Mouse (Mus musculus): ENCODE measurements around the gene Hist1h2bf.
"Not testable (repeated sequence)": the region's sequence is repeated elsewhere in the genome, so short reads cannot be mapped to it uniquely, and the experiment has no call there.

Hist1h2bf gene

GRCm38 (mm10) chr13:23543965-23544786 is 29.8 kb downstream of the Hist1h2bf start, which contains the start of gene Hist1h3f:
Gene Hist1h3f (plus strand): TSS chr13:23544052.
- peak; percentile 93 for DNase-seq (ENCODE audit: low spot score)

- DNase-seq (ENCODE audit: low spot score): peak; percentile 81
These were observed 30.9 kb downstream of the Hist1h2bf start, which contains the start of gene Hist1h2bh for GRCm38 (mm10) chr13:23542999-23543607. Gene Hist1h2bh (minus strand): TSS chr13:23543392.

DNA sequence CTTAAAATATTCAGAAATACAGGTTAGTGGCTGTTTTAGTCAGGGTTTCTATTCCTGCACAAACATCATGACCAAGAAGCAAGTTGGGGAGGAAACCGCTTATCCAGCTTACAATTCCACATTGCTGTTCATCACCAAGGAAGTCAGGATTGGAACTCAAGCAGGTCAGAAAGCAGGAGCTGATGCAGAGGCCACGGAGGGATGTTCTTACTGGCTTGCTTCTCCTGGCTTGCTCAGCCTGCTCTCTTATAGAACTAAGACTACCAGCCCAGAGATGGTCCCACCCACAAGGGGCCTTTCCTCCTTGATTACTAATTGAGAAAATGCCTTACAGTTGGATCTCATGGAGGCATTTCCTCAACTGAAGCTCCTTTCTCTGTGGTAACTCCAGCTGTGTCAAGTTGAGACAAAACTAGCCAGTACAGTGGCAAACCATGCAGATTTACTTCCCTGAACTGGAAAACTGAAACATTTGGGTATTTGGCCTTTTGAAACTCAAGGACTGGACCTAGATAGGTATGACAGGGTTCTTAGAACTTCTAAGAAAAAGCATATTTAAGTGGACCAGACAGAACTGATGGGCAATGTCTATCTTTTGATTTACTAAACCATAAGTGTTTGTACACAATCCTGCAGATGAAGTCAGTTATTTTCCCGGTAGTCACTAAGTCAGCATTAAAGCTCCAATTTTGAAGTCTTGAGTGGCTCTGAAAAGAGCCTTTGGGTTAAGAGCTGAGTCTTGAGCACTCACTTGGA is 31.6 kb downstream of the Hist1h2bf start:
- DNase-seq (ENCODE audit: low spot score): not testable (repeated sequence)

DNA sequence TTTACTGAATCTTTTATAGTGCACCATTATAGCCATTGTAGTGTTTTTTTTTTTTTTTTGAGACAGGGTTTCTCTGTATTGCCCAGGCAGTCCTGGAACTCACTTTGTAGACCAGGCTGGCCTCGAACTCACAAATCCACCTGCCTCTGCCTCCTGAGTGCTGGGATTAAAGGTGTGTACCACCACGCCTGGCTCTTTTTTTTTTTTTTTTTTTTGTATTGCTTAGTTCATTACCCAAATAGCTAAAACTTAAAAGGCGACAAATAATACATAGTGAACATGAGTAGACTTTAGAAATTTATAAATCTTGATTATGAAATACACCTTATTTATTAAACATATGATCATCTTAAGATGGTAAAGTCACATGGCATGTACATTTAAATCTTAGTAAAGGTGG is 32.5 kb downstream of the Hist1h2bf start:
- no peak for DNase-seq (ENCODE audit: low spot score)

DNA sequence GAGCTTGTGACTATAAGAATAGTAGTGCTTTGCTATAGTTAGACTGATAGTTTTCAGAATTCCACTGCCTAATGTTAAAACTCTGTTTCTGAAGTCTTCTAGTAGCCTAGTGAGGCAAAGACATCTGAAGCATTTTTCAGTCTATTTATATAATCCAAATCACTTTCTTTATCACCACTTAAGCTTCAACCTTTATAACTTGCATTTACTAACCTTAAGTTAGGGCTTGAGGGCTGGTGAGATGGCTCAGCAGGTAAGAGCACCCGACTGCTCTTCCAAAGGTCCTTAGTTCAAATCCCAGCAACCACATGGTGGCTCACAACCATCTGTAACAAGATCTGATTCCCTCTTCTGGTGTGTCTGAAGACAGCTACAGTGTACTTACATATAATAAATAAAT is 34.2 kb downstream of the Hist1h2bf start:
- not testable (repeated sequence) for DNase-seq (ENCODE audit: low spot score)

DNA sequence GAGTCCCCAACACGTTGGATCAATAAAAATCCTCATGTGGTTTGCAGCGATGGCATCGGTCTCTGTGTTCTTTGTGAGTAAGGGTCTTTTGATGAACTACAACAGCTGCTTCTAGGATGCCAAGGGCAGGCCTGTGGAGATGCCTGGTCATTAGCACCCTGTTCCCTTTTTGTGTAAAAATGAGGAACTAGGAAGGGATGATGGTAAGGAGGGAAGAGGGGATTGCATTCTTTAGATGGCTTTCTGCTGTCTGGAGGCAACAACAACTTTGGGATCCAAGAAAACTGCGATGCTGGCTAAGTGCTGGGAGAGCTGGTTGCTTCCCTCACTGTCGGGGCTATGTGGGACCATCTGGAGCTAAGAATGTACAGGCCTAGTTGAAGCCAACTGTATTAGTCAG is 35.7 kb downstream of the Hist1h2bf start:
- no peak for DNase-seq (ENCODE audit: low spot score)

- no peak for DNase-seq (ENCODE audit: low spot score)
These were observed 36.8 kb downstream of the Hist1h2bf start for GRCm38 (mm10) chr13:23537006-23537710.

GRCm38 (mm10) chr13:23536076-23536822 is 37.7 kb downstream of the Hist1h2bf start:
- DNase-seq (ENCODE audit: low spot score): no peak

GRCm38 (mm10) chr13:23535137-23536075 is 38.6 kb downstream of the Hist1h2bf start, which contains the start of gene Hist1h3g:
Gene Hist1h3g (plus strand): TSS chr13:23535422.
- peak; percentile 93 for DNase-seq (ENCODE audit: low spot score)

- peak; percentile 37 for DNase-seq (ENCODE audit: low spot score)
These were observed 39.4 kb downstream of the Hist1h2bf start for GRCm38 (mm10) chr13:23534368-23535131.

- DNase-seq (ENCODE audit: low spot score): peak; percentile 86
These were observed 40.2 kb downstream of the Hist1h2bf start, which contains the start of gene Hist1h2af for GRCm38 (mm10) chr13:23533560-23534367. Gene Hist1h2af (plus strand): TSS chr13:23533906.

- no peak for DNase-seq (ENCODE audit: low spot score)
These were observed 41.5 kb downstream of the Hist1h2bf start for GRCm38 (mm10) chr13:23532262-23533075.

- DNase-seq (ENCODE audit: low spot score): peak; percentile 96
These were observed 42.8 kb downstream of the Hist1h2bf start, which contains the start of gene Hist1h4h for GRCm38 (mm10) chr13:23530901-23531875. Gene Hist1h4h (plus strand): TSS chr13:23531050.

DNA sequence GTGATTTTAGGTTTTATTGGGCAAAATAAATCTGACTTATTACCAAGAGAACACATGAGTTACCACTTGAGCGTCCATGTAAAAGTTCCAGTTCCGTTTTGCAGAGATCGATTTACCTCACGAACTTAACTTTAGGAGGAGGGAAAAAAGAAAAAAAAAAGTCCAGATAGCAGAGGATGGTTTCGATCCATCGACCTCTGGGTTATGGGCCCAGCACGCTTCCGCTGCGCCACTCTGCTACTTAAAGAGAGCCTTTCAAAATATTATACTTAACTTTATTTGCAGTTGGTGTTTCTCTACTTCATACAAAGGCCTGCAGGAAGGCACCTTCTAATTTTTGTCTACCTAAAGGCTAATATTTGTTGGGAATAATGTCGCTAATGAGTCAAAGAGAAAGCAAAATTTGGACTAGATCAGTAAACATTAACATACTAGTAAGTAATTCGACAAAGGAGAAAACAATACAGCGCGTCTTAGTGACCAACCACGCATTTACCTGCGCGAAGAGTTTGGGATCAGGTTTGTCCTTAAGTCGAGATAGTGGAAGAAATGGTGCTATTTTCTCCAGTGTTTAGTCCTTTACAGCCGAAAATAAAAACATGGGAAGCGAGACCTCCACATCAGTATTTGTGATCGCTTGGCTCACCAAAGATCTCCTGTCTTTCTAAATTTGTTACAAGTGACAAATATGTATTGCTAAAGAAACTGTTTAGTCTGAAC is 43.7 kb downstream of the Hist1h2bf start:
- peak; percentile 75 for DNase-seq (ENCODE audit: low spot score)

GRCm38 (mm10) chr13:23529480-23530165 is 44.4 kb downstream of the Hist1h2bf start:
- DNase-seq (ENCODE audit: low spot score): no peak
